Mouse (Mus musculus): ENCODE measurements around the gene Krt71.

Krt71 gene

DNA sequence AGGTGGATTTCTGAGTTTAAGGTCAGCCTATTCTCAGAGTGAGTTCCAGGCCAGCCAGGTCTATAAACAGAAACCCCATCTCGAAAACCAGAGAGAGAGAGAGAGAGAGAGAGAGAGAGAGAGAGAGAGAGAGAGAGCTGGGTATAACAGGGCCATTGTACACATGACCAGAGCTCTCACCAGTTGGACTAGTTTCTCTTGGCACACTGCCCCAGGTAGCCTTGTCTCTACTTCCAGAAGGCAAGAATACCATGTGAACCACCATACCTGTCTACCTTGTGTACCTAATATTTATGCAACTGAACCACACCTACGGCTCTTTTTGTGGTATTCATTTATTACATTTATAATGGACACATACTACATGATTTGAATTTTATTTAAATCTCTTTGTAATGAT, 54.7 kb downstream of the Krt71 start:
- no peak for DNase-seq (ENCODE audit: low read depth)
